Mouse (Mus musculus) liver, embryonic 14.5 days (tissue): ENCODE data around the gene Slc16a4.

Experiments used
- CTCF ChIP-seq: IDR thresholded peaks from 2 replicates; pipeline ENCODE4 v1.5.1; 2016; ENCODE audit warnings: antibody characterized with exemption, low read depth, control low read depth
- EP300 ChIP-seq: IDR thresholded peaks from 2 replicates; pipeline ENCODE4 v1.6.1; 2016; ENCODE audit warnings: antibody characterized with exemption, low read depth

- TF ChIP-seq EP300 (no peak), CTCF (no peak)
These were observed 33.1 kb upstream of the Slc16a4 start for GRCm38 (mm10) chr3:107257924-107258323.
